Mouse (Mus musculus) lung, adult 2 months (tissue): ENCODE data around the gene Agxt2.

Experiments
- CTCF ChIP-seq: fragments of 200-500 bp; IDR thresholded peaks from 2 replicates; pipeline ENCODE4 v1.5.1; 2011; ENCODE audit warnings: mild to moderate bottlenecking, low read length, control low read depth; ENCODE audit not compliant: insufficient read depth
- POLR2A ChIP-seq: fragments of 200-500 bp; IDR thresholded peaks from 2 replicates; pipeline ENCODE4 v1.6.1; 2011; ENCODE audit warnings: low read depth, mild to moderate bottlenecking, control low read depth, low read length, borderline replicate concordance; ENCODE audit errors: extremely low read depth

GRCm38 (mm10) chr15:10379757-10380458 lies 21.6 kb downstream of the Agxt2 start:
- no peak for TF ChIP-seq POLR2A
- no peak for TF ChIP-seq CTCF
